Mouse (Mus musculus) ES-Bruce4 (cell line): ENCODE measurements around the gene Slc35b1.

Source experiments
- CTCF ChIP-seq: IDR thresholded peaks from one replicate; pipeline ENCODE4 v1.8.1; 2011; ENCODE audit warnings: low read depth, low read length
- POLR2A ChIP-seq: IDR thresholded peaks from one replicate; pipeline ENCODE4 v1.8.1; 2011; ENCODE audit warnings: low read length; ENCODE audit not compliant: insufficient read depth

- peak; percentile 46 for TF ChIP-seq CTCF
- TF ChIP-seq POLR2A = no peak
Measured at GRCm38 (mm10) chr11:95389006-95389405, 4.5 kb downstream of the Slc35b1 start.
